Mouse (Mus musculus): Measurements from ENCODE around the gene Abhd12b. TPM values are rescaled to one million over a fixed set of nuclear protein-coding genes. Genes with fewer than 3 reads are reported as not detected.

The Abhd12b gene
- total RNA-seq, 2 experiments from 2014 or later = not detected

- intact Hi-C loops (cut with DNase I) = no loop called here
- no peak for TF ChIP-seq CTCF (IDR thresholded peaks at IDR 0.05)
- no peak for DNase-seq
- Histone ChIP-seq H3K4me3 (peak overlapping the region; percentile 73), H3K27ac (peak overlapping the region; percentile 64)
Observed at GRCm38 (mm10) chr12:70226655-70227054, 72.7 kb downstream of the Abhd12b start.

- intact Hi-C loops (cut with DNase I) = no loop called here
- Histone ChIP-seq H3K4me3 (peak overlapping the region; percentile 73), H3K27ac (peak overlapping the region; percentile 64)
- peak; percentile 85 for DNase-seq
- no peak for TF ChIP-seq CTCF (IDR thresholded peaks at IDR 0.05)
Observed at GRCm38 (mm10) chr12:70227121-70227932, 73.4 kb downstream of the Abhd12b start.

GRCm38 (mm10) chr12:70228155-70228554, 74.2 kb downstream of the Abhd12b start:
- no peak for DNase-seq
- Histone ChIP-seq H3K27ac (peak overlapping the region; percentile 64), H3K4me3 (peak overlapping the region; percentile 73; the same call in 1 of the 2 replicates)
- TF ChIP-seq CTCF (IDR thresholded peaks at IDR 0.05) = no peak
- intact Hi-C loops (cut with DNase I) = no loop called here

GRCm38 (mm10) chr12:70231294-70231693, 77.4 kb downstream of the Abhd12b start, which contains the start of gene Pygl:
TSS of gene Pygl (minus strand) at chr12:70231488.
- no peak for TF ChIP-seq CTCF (IDR thresholded peaks at IDR 0.05)
- DNase-seq = no peak
- no peak within 1 kb of the TSS for H3K4me3 ChIP-seq
- intact Hi-C loops (cut with DNase I) = loop anchor here (10.0 kb wide), 1 partner anchor 684 kb away; no protein-coding TSS in a partner anchor
- no peak within 1 kb of the TSS for H3K27ac ChIP-seq

- no peak overlapping the region for H3K27ac ChIP-seq
- DNase-seq = no peak
- intact Hi-C loops (cut with DNase I) = loop anchor here (10.0 kb wide), 1 partner anchor 683 kb away; no protein-coding TSS in a partner anchor
- no peak overlapping the region for H3K4me3 ChIP-seq
- no peak for TF ChIP-seq CTCF (IDR thresholded peaks at IDR 0.05)
Observed at GRCm38 (mm10) chr12:70232020-70232544, 78.1 kb downstream of the Abhd12b start.

Other genes starting within 250 kb of the Abhd12b start
- gene Sav1, start 167.1 kb upstream of the Abhd12b start, total RNA-seq (2021) = 10 to 100 TPM; 42.9 to 53.6 TPM
- gene Nin, start 40.4 kb upstream of the Abhd12b start, total RNA-seq (2021) = 10 to 100 TPM; 23.6 to 24.6 TPM
- gene Pygl, start 77.3 kb downstream of the Abhd12b start, total RNA-seq (2021) = 1 to 10 TPM in 1 of 2 experiments, under 1 TPM in 1; 0.97 to 2.0 TPM
- under 1 TPM; 0.05 to 0.20 TPM for gene Trim9, start 193.5 kb downstream of the Abhd12b start, total RNA-seq (2021)

All from gastrocnemius, adult 2 months (tissue).